14 mouse cellular contexts compared by ENCODE assay signal in the genomic region with DNA sequence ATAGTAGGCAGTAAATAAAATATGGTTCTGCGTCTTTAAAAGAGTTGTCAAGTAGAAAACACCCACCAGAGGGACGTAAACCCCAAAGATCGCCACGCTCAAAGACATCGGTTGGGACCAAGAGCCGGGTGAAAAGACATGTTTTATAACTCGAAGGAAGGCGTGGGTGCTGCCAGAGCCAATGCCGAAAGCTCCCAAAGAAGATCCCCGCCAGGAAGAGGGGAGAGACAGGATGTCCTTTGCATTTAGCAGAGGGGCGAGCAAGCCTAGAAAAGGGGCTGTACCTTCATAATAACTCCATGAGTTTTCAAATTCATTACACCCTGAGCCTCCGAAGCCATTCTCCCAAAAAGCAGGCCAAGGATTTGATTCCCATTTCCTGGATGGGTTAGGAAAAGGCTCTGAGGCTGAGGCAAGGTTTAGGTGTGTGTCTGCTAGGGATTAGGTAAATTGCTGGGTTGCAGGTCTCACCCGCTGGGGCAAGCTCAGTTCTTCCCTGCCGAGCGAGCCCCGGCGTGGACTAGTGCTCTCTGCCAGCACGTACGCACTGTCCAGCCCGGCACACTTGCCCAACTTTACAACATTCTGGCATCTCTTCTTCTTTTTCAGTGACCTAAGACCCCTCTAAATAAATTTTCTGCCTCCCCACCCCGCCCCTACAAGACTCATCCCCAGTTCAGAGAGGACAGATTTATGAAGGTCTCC.
DNase-seq lines count a peak whose midpoint lies in the region; ATAC-seq lines count a peak whose summit lies in the region.
"Had no signal": no experiment of that assay in that cellular context is flagged by ENCODE, and none has a peak within 500 bp of the region (broad histone marks: within the 10 kb centered on the region; RNA-seq: fewer than 3 reads in every experiment).

No protein-coding gene starts in this region.

- no peaks in the 10 kb centered on the region for H3K4me1 ChIP-seq in heart, embryonic 10.5 days
- H3K4me1 ChIP-seq in hindbrain, embryonic 11.5 days (replicated peaks; ENCODE audit: control insufficient read depth, insufficient read depth, low read length) = no peaks in the 10 kb centered on the region
- no peaks in the 10 kb centered on the region for H3K4me1 ChIP-seq in midbrain, embryonic 12.5 days
- H3K4me1 ChIP-seq: embryonic facial prominence, embryonic 15.5 days; heart, embryonic 15.5 days; liver, embryonic 12.5 days had no signal

- H3K9ac ChIP-seq in hindbrain, embryonic 11.5 days (ENCODE audit: low read depth, low read length) = no peak overlapping the region
- H3K9ac ChIP-seq in midbrain, embryonic 12.5 days (replicated peaks) = no peak overlapping the region
- H3K9ac ChIP-seq: embryonic facial prominence, embryonic 15.5 days; heart, embryonic 15.5 days; liver, embryonic 12.5 days had no signal

- H3K9me3 ChIP-seq in heart, embryonic 10.5 days = no peaks in the 10 kb centered on the region
- no peaks in the 10 kb centered on the region for H3K9me3 ChIP-seq in hindbrain, embryonic 11.5 days (ENCODE audit: control insufficient read depth, low read length)
- no peaks in the 10 kb centered on the region for H3K9me3 ChIP-seq in midbrain, embryonic 12.5 days
- H3K9me3 ChIP-seq: embryonic facial prominence, embryonic 15.5 days; heart, embryonic 15.5 days; liver, embryonic 12.5 days had no signal

- H3K27me3 ChIP-seq in heart, embryonic 10.5 days (ENCODE audit: insufficient read depth, poor library complexity, severe bottlenecking) = peaks cover 40% of the 10 kb centered on the region
- peaks cover 12% of the 10 kb centered on the region for H3K27me3 ChIP-seq in hindbrain, embryonic 11.5 days (ENCODE audit: control insufficient read depth, insufficient read depth, low read length)
- peaks cover 7% of the 10 kb centered on the region; the same call in 1 of the 2 replicates for H3K27me3 ChIP-seq in midbrain, embryonic 12.5 days

- DNase-seq in heart, embryonic 10.5 days (ENCODE audit: low spot score) = no peak
- DNase-seq in heart, postnatal 10 days = no peak
- DNase-seq in embryo, embryonic 10.5 days (ENCODE audit: low spot score) = peak; percentile 20
- peak; percentile 35 for DNase-seq in hindbrain, embryonic 11.5 days (ENCODE audit: low spot score)
- no peak for DNase-seq in urinary bladder, postnatal 14 days (ENCODE audit: low spot score)
- DNase-seq in gastrocnemius, postnatal 14 days = no peak
- DNase-seq: B cell, adult 2 months; kidney, adult 18-20 months; thymus, adult 18-20 months had no signal

- no peak for ATAC-seq in hindbrain, embryonic 11.5 days (ENCODE audit: low FRiP score)
- 0 out of 2 replicates have a peak, but pooled peaks have one; percentile 21 for ATAC-seq in midbrain, embryonic 12.5 days (ENCODE audit: low FRiP score, low read depth)
- ATAC-seq in megakaryocyte progenitor cell, adult 5-6 weeks (replicated peaks; ENCODE audit: poor library complexity) = no peak
- ATAC-seq: liver, embryonic 12.5 days had no signal

- 17% methylated on average over 21 of the region's 21 CpGs for WGBS in heart, embryonic 10.5 days
- 15% methylated on average over 21 of the region's 21 CpGs for WGBS in hindbrain, embryonic 11.5 days
- 24% methylated on average over 16 of the region's 21 CpGs for WGBS in midbrain, embryonic 12.5 days

- H3K36me3 ChIP-seq in heart, embryonic 10.5 days = no peaks in the 10 kb centered on the region
- H3K36me3 ChIP-seq in hindbrain, embryonic 11.5 days (ENCODE audit: control insufficient read depth, insufficient read depth, low read length) = no peaks in the 10 kb centered on the region
- H3K36me3 ChIP-seq in midbrain, embryonic 12.5 days = no peaks in the 10 kb centered on the region
- H3K36me3 ChIP-seq: embryonic facial prominence, embryonic 15.5 days; heart, embryonic 15.5 days; liver, embryonic 12.5 days had no signal

- intact Hi-C loops in heart, postnatal 10 days (cut with DNase I) = no loop called here
- intact Hi-C loops in gastrocnemius, postnatal 14 days (cut with DNase I; ENCODE audit: low total_unique reads) = no loop called here

- 0 out of 2 replicates have a peak overlapping the region, but pooled peaks have one; percentile 22 for H3K4me3 ChIP-seq in heart, embryonic 10.5 days
- H3K4me3 ChIP-seq in hindbrain, embryonic 11.5 days (ENCODE audit: low read depth, low read length) = no peak overlapping the region
- H3K4me3 ChIP-seq in midbrain, embryonic 12.5 days = no peak overlapping the region
- H3K4me3 ChIP-seq: embryonic facial prominence, embryonic 15.5 days; heart, embryonic 15.5 days; liver, embryonic 12.5 days had no signal

- H3K27ac ChIP-seq in heart, embryonic 10.5 days = no peak overlapping the region
- H3K27ac ChIP-seq in hindbrain, embryonic 11.5 days (ENCODE audit: low read depth, low read length) = no peak overlapping the region
- H3K27ac ChIP-seq in midbrain, embryonic 12.5 days (replicated peaks) = no peak overlapping the region
- H3K27ac ChIP-seq: embryonic facial prominence, embryonic 15.5 days; heart, embryonic 15.5 days; liver, embryonic 12.5 days had no signal

- no peak overlapping the region for H3K4me2 ChIP-seq in hindbrain, embryonic 11.5 days (replicated peaks; ENCODE audit: low read depth, low read length)
- peak overlapping the region; percentile 46 for H3K4me2 ChIP-seq in midbrain, embryonic 12.5 days (replicated peaks)
- H3K4me2 ChIP-seq: embryonic facial prominence, embryonic 15.5 days; heart, embryonic 15.5 days; liver, embryonic 12.5 days had no signal

Comparison
In these comparisons a context has a peak if more than half of its experiments do, and no peak if none do; other contexts are left out.
1. DNase-seq: peak in embryo, embryonic 10.5 days (single experiment) and hindbrain, embryonic 11.5 days (single experiment); none in heart, embryonic 10.5 days (single experiment), heart, postnatal 10 days (0 of 2), urinary bladder, postnatal 14 days (single experiment) and gastrocnemius, postnatal 14 days (single experiment).